Mouse (Mus musculus): Measurements from ENCODE around the gene Arid5b.

Arid5b gene

GRCm38 (mm10) chr10:68231385-68232182, 47.0 kb downstream of the Arid5b start:
- no peak for DNase-seq

- no peak for DNase-seq
These were observed 47.7 kb downstream of the Arid5b start for GRCm38 (mm10) chr10:68230653-68231384.

- DNase-seq, result no peak
These were observed 48.6 kb downstream of the Arid5b start for GRCm38 (mm10) chr10:68229640-68230565.

- DNase-seq, result no peak
These were observed 55.9 kb downstream of the Arid5b start for GRCm38 (mm10) chr10:68222676-68223075.

GRCm38 (mm10) chr10:68222012-68222411, 56.5 kb downstream of the Arid5b start:
- DNase-seq, result no peak

- no peak for DNase-seq
These were observed 59.2 kb downstream of the Arid5b start for GRCm38 (mm10) chr10:68219327-68219726.

GRCm38 (mm10) chr10:68218678-68219077, 59.9 kb downstream of the Arid5b start:
- DNase-seq, result no peak

GRCm38 (mm10) chr10:68214809-68215468, 63.6 kb downstream of the Arid5b start:
- DNase-seq, result no peak

GRCm38 (mm10) chr10:68212061-68212915, 66.3 kb downstream of the Arid5b start:
- DNase-seq, result no peak

- no peak for DNase-seq
These were observed 67.0 kb downstream of the Arid5b start for GRCm38 (mm10) chr10:68211514-68211913.

GRCm38 (mm10) chr10:68210025-68210642, 68.4 kb downstream of the Arid5b start:
- no peak for DNase-seq

GRCm38 (mm10) chr10:68208670-68209065, 69.9 kb downstream of the Arid5b start:
- DNase-seq, result no peak

GRCm38 (mm10) chr10:68207803-68208669, 70.5 kb downstream of the Arid5b start:
- DNase-seq, result no peak

- no peak for DNase-seq
These were observed 74.1 kb downstream of the Arid5b start for GRCm38 (mm10) chr10:68204391-68204790.

GRCm38 (mm10) chr10:68203860-68204259, 74.7 kb downstream of the Arid5b start:
- no peak for DNase-seq

GRCm38 (mm10) chr10:68203322-68203721, 75.2 kb downstream of the Arid5b start:
- DNase-seq, result no peak

- DNase-seq, result no peak
These were observed 79.1 kb downstream of the Arid5b start for GRCm38 (mm10) chr10:68199440-68199839.

GRCm38 (mm10) chr10:68196324-68196723, 82.2 kb downstream of the Arid5b start:
- no peak for DNase-seq

- DNase-seq, result no peak
These were observed 85.0 kb downstream of the Arid5b start for GRCm38 (mm10) chr10:68193561-68193960.

- DNase-seq, result no peak
These were observed 85.7 kb downstream of the Arid5b start for GRCm38 (mm10) chr10:68192824-68193255.
